ENCODE assay signal across 19 mouse cellular contexts in the genomic region with DNA sequence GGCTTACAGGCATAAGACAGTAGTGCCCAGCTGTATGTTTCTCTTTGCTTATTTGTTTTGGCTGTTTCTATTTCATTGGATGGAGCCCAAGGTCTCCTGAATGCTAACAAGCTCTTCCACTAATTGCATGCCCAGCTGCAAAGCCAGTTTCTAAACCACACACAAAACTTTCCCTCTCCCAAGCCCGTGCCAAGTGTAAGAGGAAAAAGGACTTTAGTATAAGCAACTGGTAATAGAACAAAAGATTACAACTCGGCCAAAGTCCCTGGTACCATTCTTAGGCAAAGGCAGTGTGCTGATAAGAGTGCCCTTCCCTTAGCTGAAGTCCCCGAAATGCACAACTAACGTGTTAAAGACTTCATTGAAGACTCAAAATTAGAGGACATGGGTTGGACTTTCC. TPM values are rescaled to one million over a fixed set of nuclear protein-coding genes. Genes with fewer than 3 reads are reported as not detected.
DNase-seq lines count a peak whose midpoint lies in the region; ATAC-seq and TF ChIP-seq lines count a peak whose summit lies in the region.
"Had no signal": no experiment of that assay in that cellular context is flagged by ENCODE, and none has a peak within 500 bp of the region (broad histone marks: within the 10 kb centered on the region; RNA-seq: fewer than 3 reads in every experiment).

No protein-coding gene starts in this region.

- peaks cover 19% of the 10 kb centered on the region for H3K36me3 ChIP-seq in forebrain, embryonic 14.5 days (ENCODE audit: control insufficient read depth, insufficient read depth, low read length)
- peaks cover 17% of the 10 kb centered on the region for H3K36me3 ChIP-seq in forebrain, embryonic 15.5 days
- no peaks in the 10 kb centered on the region for H3K36me3 ChIP-seq in kidney, adult 2 months (ENCODE audit: control insufficient read depth, insufficient read depth, low read length)

- no peaks in the 10 kb centered on the region for H3K9me3 ChIP-seq in forebrain, embryonic 14.5 days (replicated peaks; ENCODE audit: control insufficient read depth, low read length)
- H3K9me3 ChIP-seq in forebrain, embryonic 15.5 days, result no peaks in the 10 kb centered on the region
- H3K9me3 ChIP-seq: embryonic facial prominence, embryonic 15.5 days; neural tube, embryonic 12.5 days had no signal

- H3K4me1 ChIP-seq in forebrain, embryonic 14.5 days (ENCODE audit: control insufficient read depth, insufficient read depth, low read length), result no peaks in the 10 kb centered on the region
- H3K4me1 ChIP-seq in forebrain, embryonic 15.5 days, result 0 out of 2 replicates have a peak, but pooled peaks cover 4% of the 10 kb centered on the region
- peaks cover 37% of the 10 kb centered on the region for H3K4me1 ChIP-seq in kidney, adult 2 months (ENCODE audit: control insufficient read depth, insufficient read depth, low read length)

- no peak for TF ChIP-seq POLR2A in kidney, adult 2 months (IDR thresholded peaks at IDR 0.05; ENCODE audit: low read depth, low read length)
- no peak for TF ChIP-seq POLR2A in brain, embryonic 14.5 days (IDR thresholded peaks at IDR 0.05; ENCODE audit: borderline replicate concordance, extremely low read depth, insufficient read depth, insufficient read length, poor library complexity, severe bottlenecking)

- 54% methylated on average over 4 of the region's 4 CpGs for WGBS in forebrain, embryonic 14.5 days
- WGBS in forebrain, embryonic 15.5 days, result 47% methylated on average over 4 of the region's 4 CpGs
- 53% methylated on average over 4 of the region's 4 CpGs for whole genome bisulfite sequencing in kidney, adult 2 months
- WGBS in large intestine, adult 2 months, result 28% methylated on average over 4 of the region's 4 CpGs

- H3K9ac ChIP-seq in forebrain, embryonic 14.5 days (ENCODE audit: low read length), result no peak overlapping the region
- H3K9ac ChIP-seq in forebrain, embryonic 15.5 days (replicated peaks), result no peak overlapping the region
- H3K9ac ChIP-seq: embryonic facial prominence, embryonic 15.5 days; neural tube, embryonic 12.5 days had no signal

- H3K4me3 ChIP-seq in forebrain, embryonic 14.5 days (ENCODE audit: low read depth, low read length), result no peak overlapping the region
- no peak overlapping the region for H3K4me3 ChIP-seq in forebrain, embryonic 15.5 days
- H3K4me3 ChIP-seq in kidney, adult 2 months (ENCODE audit: insufficient read depth, low read depth, low read length), result no peak overlapping the region
- H3K4me3 ChIP-seq: embryonic facial prominence, embryonic 15.5 days; neural tube, embryonic 12.5 days had no signal

- H3K27ac ChIP-seq in forebrain, embryonic 14.5 days (ENCODE audit: low read depth, low read length), result no peak overlapping the region
- no peak overlapping the region for H3K27ac ChIP-seq in forebrain, embryonic 15.5 days (replicated peaks)
- peak overlapping the region; percentile 26 for H3K27ac ChIP-seq in kidney, adult 2 months (ENCODE audit: insufficient read depth, low read depth, low read length)
- H3K27ac ChIP-seq: embryonic facial prominence, embryonic 15.5 days; neural tube, embryonic 12.5 days had no signal

- peak; percentile 41 for DNase-seq in forebrain, embryonic 14.5 days (ENCODE audit: low spot score)
- peak; percentile 54 for DNase-seq in kidney, adult 2 months
- no peak for DNase-seq in kidney, adult 11 months
- DNase-seq in brain, embryonic 14.5 days (ENCODE audit: low read depth), result peak; percentile 66
- peak; percentile 72 for DNase-seq in large intestine, adult 2 months (ENCODE audit: low read depth, low spot score)
- no peak for DNase-seq in right cerebral cortex, postnatal 25 days
- DNase-seq in embryo, embryonic 9.5 days (ENCODE audit: extremely low spot score), result no peak
- DNase-seq: adrenal gland, postnatal 25 days; cerebellum, postnatal 10 days; kidney, adult 18-20 months; kidney, postnatal 25 days; lung, adult 2 months; lung, postnatal 36 days; thymus, adult 18-20 months had no signal

- TF ChIP-seq CTCF in kidney, adult 2 months (conservative IDR thresholded peaks at IDR 0.05; ENCODE audit: insufficient read depth, insufficient read length, low read depth, low read length), result no peak
- no peak for TF ChIP-seq CTCF in brain, embryonic 14.5 days (IDR thresholded peaks at IDR 0.05; ENCODE audit: borderline replicate concordance, extremely low read depth, insufficient read depth, insufficient read length)

- no peak for ATAC-seq in forebrain, embryonic 14.5 days
- no peak for ATAC-seq in forebrain, embryonic 15.5 days (replicated peaks)
- ATAC-seq: forebrain, embryonic 16.5 days had no signal

- H3K4me2 ChIP-seq in forebrain, embryonic 14.5 days (ENCODE audit: low read length), result no peak overlapping the region
- no peak overlapping the region for H3K4me2 ChIP-seq in forebrain, embryonic 15.5 days (replicated peaks)
- H3K4me2 ChIP-seq: embryonic facial prominence, embryonic 15.5 days; neural tube, embryonic 12.5 days had no signal

- no peaks in the 10 kb centered on the region for H3K27me3 ChIP-seq in forebrain, embryonic 14.5 days (replicated peaks; ENCODE audit: control insufficient read depth, insufficient read depth, low read length)
- no peaks in the 10 kb centered on the region for H3K27me3 ChIP-seq in forebrain, embryonic 15.5 days
- no peaks in the 10 kb centered on the region for H3K27me3 ChIP-seq in kidney, adult 2 months (replicated peaks; ENCODE audit: control insufficient read depth, insufficient read depth, low read length)
- H3K27me3 ChIP-seq: CH12.LX; embryonic facial prominence, embryonic 15.5 days; neural tube, embryonic 12.5 days had no signal

RNA-seq across cellular contexts. Expression of gene Ube4b, which starts 34.2 kb away (rescaled TPM):
- 34.3 and 44.7 TPM in 2 replicates for polyA plus RNA-seq in forebrain, embryonic 14.5 days (2014; fragmentation: Nextera tagmentation; extraction: Ambion mirVana)
- polyA plus RNA-seq in forebrain, embryonic 15.5 days (2015; fragmentation: Nextera tagmentation; extraction: Ambion mirVana), result 58.0 and 58.4 TPM in 2 replicates
- 49.5 and 56.5 TPM in 2 replicates for polyA plus RNA-seq in kidney, adult 2 months (2012; rRNA removed)
- 76.5 and 131 TPM in 2 replicates for polyA plus RNA-seq in brain, embryonic 14.5 days (2012; rRNA removed)
- polyA plus RNA-seq in large intestine, adult 2 months (2012; rRNA removed), result 45.2 and 62.8 TPM in 2 replicates

Comparison
In these comparisons a context has a peak if more than half of its experiments do, and no peak if none do; other contexts are left out.
1. DNase-seq: peak in forebrain, embryonic 14.5 days (single experiment), kidney, adult 2 months (single experiment), brain, embryonic 14.5 days (single experiment) and large intestine, adult 2 months (single experiment); none in kidney, adult 11 months (single experiment), right cerebral cortex, postnatal 25 days (single experiment) and embryo, embryonic 9.5 days (single experiment).